Mouse (Mus musculus) intestine, embryonic 14.5 days (tissue): ENCODE measurements around the gene Ifna7. TPM values are rescaled to one million over a fixed set of nuclear protein-coding genes. Genes with fewer than 3 reads are reported as not detected.
"Not testable (repeated sequence)": the region's sequence is repeated elsewhere in the genome, so short reads cannot be mapped to it uniquely, and the experiment has no call there.

Experiments used
- ATAC-seq: fragments of 200-750 bp; cut with Nextera tagmentation; replicated peaks from 2 replicates; pipeline ENCODE4 v1.8.0; 2017; ENCODE audit warnings: low read depth, moderate number of reproducible peaks, moderate TSS enrichment, moderate library complexity; ENCODE audit not compliant: low FRiP score, low TSS enrichment
- DNase-seq: peaks from one replicate; pipeline ENCODE4 v3.0.0-alpha.2; 2018; ENCODE audit warnings: low spot score
- H3K27ac ChIP-seq: fragments of 300-500 bp; sonication (generic); 2 replicates; pipeline ENCODE4 v1.5.1; 2014; ENCODE audit warnings: low read depth, mild to moderate bottlenecking, control low read depth
- H3K27me3 ChIP-seq: fragments of 300-500 bp; sonication (generic); replicated peaks from 2 replicates; pipeline ENCODE4 v1.6.1; 2014; ENCODE audit warnings: low read length, control low read depth; ENCODE audit not compliant: control insufficient read depth, insufficient read depth
- H3K36me3 ChIP-seq: fragments of 300-500 bp; sonication (generic); 2 replicates; pipeline ENCODE4 v1.6.1; 2014; ENCODE audit warnings: low read length, control low read depth; ENCODE audit not compliant: control insufficient read depth, insufficient read depth
- H3K4me1 ChIP-seq: fragments of 300-500 bp; sonication (generic); replicated peaks from 2 replicates; pipeline ENCODE4 v1.6.1; 2014; ENCODE audit warnings: low read length, control low read depth, mixed read lengths; ENCODE audit not compliant: control insufficient read depth, insufficient read depth
- H3K4me2 ChIP-seq: fragments of 300-500 bp; sonication (generic); 2 replicates; pipeline ENCODE4 v1.6.1; 2014; ENCODE audit warnings: low read length
- H3K4me3 ChIP-seq: fragments of 300-500 bp; sonication (generic); 2 replicates; pipeline ENCODE4 v1.5.1; 2014; ENCODE audit warnings: low read depth, low read length, control low read depth, mixed read lengths
- H3K9ac ChIP-seq: fragments of 300-500 bp; sonication (generic); 2 replicates; pipeline ENCODE4 v1.6.1; 2014; ENCODE audit warnings: mild to moderate bottlenecking, low read length
- H3K9me3 ChIP-seq: fragments of 300-500 bp; sonication (generic); 2 replicates; pipeline ENCODE4 v1.6.1; 2016; ENCODE audit warnings: low read length, control low read depth; ENCODE audit not compliant: control insufficient read depth
- WGBS: fragments of 180-500 bp; shearing (Covaris S2); extraction: QIAGEN DNeasy Blood & Tissue Kit; methylation state at CpG from one replicate; pipeline ENCODE4 v1.1.7; 2014; 5-methylcytosine and 5-hydroxymethylcytosine counted together
- polyA plus RNA-seq: library from polyadenylated mRNA; unstranded; fragments of >200 nt; fragmentation: Nextera tagmentation; extraction: Ambion mirVana; gene quantifications from 2 replicates; pipeline ENCODE4 v1.2.1, GENCODE M21; 2014

Ifna7 gene
- polyA plus RNA-seq, 1 experiment from 2014 or later: not detected

GRCm38 (mm10) chr4:88791250-88791649, 24.8 kb upstream of the Ifna7 start, which contains the start of gene Gm13278:
Gene Gm13278, plus strand, starts transcription at chr4:88791550.
- H3K27me3 ChIP-seq, DNase-seq, H3K4me3 ChIP-seq, H3K4me2 ChIP-seq, H3K9ac ChIP-seq, ATAC-seq, H3K9me3 ChIP-seq, H3K27ac ChIP-seq, H3K4me1 ChIP-seq, H3K36me3 ChIP-seq: not testable (repeated sequence)
- no CpG with 5 or more reads among the region's 28 CpGs for WGBS

DNA sequence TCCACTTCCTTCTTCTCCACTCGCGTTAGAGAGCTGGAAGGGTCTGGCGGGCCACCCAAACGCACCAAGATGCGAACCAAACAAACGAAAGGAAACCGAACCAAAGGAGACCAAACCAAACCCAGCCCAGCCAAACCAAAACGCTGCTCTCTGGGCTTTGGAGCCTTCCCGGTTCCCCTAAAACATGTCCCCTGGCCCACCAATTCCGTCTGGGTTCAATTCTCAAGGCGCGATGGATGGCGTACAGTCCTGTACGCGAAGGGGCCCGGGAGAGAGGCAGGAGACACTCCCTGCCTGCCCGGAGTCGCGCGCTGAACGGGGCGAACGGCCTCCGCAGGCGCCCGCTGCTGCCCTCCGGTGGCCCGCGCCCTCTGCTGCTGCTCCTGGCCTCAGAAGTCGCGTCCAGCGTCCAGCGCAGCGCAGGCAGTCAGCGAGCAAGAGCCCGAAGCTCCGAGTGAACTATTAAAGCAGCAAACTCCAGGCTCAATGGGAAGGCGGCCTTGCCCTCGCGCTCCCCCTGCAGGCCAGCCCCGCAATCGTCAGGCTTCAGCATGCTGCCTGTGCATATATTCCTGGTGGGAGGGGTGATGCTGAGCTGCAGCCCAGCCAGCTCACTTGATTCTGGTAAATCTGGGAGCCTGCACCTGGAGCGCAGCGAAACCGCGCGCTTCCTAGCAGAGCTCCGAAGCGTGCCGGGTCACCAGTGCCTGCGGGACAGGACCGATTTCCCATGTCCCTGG, 21.9 kb upstream of the Ifna7 start, which contains the start of gene Gm13275:
TSS of gene Gm13275 (plus strand) at position 552 of the 740 bp plus-strand sequence.
- not testable (repeated sequence) for ATAC-seq, H3K4me1 ChIP-seq, H3K4me3 ChIP-seq, H3K4me2 ChIP-seq, DNase-seq, H3K9ac ChIP-seq, H3K27me3 ChIP-seq, H3K36me3 ChIP-seq, H3K27ac ChIP-seq, H3K9me3 ChIP-seq
- 0% methylated on average over 9 of the region's 52 CpGs for WGBS

DNA sequence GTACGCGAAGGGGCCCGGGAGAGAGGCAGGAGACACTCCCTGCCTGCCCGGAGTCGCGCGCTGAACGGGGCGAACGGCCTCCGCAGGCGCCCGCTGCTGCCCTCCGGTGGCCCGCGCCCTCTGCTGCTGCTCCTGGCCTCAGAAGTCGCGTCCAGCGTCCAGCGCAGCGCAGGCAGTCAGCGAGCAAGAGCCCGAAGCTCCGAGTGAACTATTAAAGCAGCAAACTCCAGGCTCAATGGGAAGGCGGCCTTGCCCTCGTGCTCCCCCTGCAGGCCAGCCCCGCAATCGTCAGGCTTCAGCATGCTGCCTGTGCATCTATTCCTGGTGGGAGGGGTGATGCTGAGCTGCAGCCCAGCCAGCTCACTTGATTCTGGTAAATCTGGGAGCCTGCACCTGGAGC, 18.9 kb upstream of the Ifna7 start, which contains the start of gene Gm13279:
TSS of gene Gm13279 (plus strand) at position 301 of the 400 bp plus-strand sequence.
- not testable (repeated sequence) for H3K36me3 ChIP-seq, H3K27me3 ChIP-seq, H3K4me3 ChIP-seq, H3K4me1 ChIP-seq, DNase-seq, H3K9me3 ChIP-seq, H3K4me2 ChIP-seq, ATAC-seq, H3K9ac ChIP-seq, H3K27ac ChIP-seq
- WGBS: no CpG with 5 or more reads among the region's 28 CpGs

DNA sequence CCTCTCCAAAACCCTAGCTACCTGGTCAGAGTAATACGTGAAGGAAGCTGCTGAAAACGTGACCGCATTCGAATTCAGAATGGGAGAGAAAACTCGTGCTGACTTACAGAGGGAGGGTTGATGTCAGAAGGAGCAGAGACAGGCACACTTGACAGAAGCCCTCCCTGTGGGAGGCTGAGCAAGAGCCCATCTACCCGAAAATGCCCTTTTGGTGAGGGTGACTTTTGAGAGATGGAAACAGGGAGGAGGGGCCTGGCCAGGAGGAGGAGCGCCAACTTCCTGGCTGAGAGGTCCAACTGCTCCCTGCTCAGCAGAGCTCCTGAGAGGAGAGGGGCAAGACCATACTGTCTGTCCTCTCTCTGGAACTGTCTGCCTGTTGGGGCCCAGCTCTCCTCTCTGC, 16.7 kb upstream of the Ifna7 start, which contains the start of gene Gm13285:
TSS of gene Gm13285 (plus strand) at position 301 of the 400 bp plus-strand sequence.
- H3K4me3 ChIP-seq, H3K27me3 ChIP-seq, H3K27ac ChIP-seq, H3K9ac ChIP-seq, H3K9me3 ChIP-seq, DNase-seq, ATAC-seq, H3K36me3 ChIP-seq, H3K4me1 ChIP-seq, H3K4me2 ChIP-seq: not testable (repeated sequence)
- WGBS: 0% methylated on average over 1 of the region's 7 CpGs

- H3K9me3 ChIP-seq, H3K4me3 ChIP-seq, H3K36me3 ChIP-seq, H3K27ac ChIP-seq, H3K27me3 ChIP-seq, ATAC-seq, H3K4me2 ChIP-seq, H3K9ac ChIP-seq, H3K4me1 ChIP-seq, DNase-seq: not testable (repeated sequence)
- WGBS: no CpG with 5 or more reads among the region's 29 CpGs
These were observed 13.1 kb upstream of the Ifna7 start, which contains the start of gene Gm13287 for GRCm38 (mm10) chr4:88802954-88803353. Gene Gm13287, plus strand, starts transcription at chr4:88803254.

DNA sequence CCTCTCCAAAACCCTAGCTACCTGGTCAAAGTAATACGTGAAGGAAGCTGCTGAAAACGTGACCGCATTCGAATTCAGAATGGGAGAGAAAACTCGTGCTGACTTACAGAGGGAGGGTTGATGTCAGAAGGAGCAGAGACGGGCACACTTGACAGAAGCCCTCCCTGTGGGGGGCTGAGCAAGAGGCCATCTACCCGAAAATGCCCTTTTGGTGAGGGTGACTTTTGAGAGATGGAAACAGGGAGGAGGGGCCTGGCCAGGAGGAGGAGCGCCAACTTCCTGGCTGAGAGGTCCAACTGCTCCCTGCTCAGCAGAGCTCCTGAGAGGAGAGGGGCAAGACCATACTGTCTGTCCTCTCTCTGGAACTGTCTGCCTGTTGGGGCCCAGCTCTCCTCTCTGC, 10.8 kb upstream of the Ifna7 start, which contains the start of gene Gm13288:
TSS of gene Gm13288 (plus strand) at position 301 of the 400 bp plus-strand sequence.
- not testable (repeated sequence) for H3K4me2 ChIP-seq, H3K4me1 ChIP-seq, ATAC-seq, H3K36me3 ChIP-seq, H3K9me3 ChIP-seq, H3K27ac ChIP-seq, H3K4me3 ChIP-seq, H3K9ac ChIP-seq, DNase-seq, H3K27me3 ChIP-seq
- no CpG with 5 or more reads among the region's 8 CpGs for WGBS

DNA sequence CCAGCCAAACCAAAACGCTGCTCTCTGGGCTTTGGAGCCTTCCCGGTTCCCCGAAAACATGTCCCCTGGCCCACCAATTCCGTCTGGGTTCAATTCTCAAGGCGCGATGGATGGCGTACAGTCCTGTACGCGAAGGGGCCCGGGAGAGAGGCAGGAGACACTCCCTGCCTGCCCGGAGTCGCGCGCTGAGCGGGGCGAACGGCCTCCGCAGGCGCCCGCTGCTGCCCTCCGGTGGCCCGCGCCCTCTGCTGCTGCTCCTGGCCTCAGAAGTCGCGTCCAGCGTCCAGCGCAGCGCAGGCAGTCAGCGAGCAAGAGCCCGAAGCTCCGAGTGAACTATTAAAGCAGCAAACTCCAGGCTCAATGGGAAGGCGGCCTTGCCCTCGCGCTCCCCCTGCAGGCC, 10.3 kb upstream of the Ifna7 start:
- not testable (repeated sequence) for DNase-seq, H3K9ac ChIP-seq, H3K4me1 ChIP-seq, H3K9me3 ChIP-seq, H3K4me2 ChIP-seq, H3K36me3 ChIP-seq, H3K27ac ChIP-seq, H3K4me3 ChIP-seq, ATAC-seq, H3K27me3 ChIP-seq
- WGBS: 1% methylated on average over 9 of the region's 34 CpGs

DNA sequence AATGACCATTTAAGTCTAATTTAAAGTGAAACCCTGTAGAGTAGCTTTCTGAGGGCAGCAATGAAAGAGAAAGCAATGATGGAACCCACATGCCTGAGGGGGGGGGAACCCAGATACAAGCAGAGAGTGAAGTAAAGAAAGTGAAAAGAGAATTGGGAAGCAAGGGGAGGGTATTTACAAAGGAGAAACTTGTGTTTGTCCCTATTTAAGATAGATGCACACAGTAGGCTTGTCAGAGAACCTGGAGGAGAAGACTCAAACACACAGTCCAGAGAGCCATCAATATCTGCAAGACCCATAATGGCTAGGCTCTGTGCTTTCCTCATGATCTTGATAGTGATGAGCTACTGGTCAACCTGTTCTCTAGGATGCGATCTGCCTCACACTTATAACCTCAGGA, 3.6 kb downstream of the Ifna7 start, which contains the start of gene Ifna11:
TSS of gene Ifna11 (plus strand) at position 301 of the 400 bp plus-strand sequence.
- no peak for DNase-seq
- WGBS: 91% methylated on average over 1 of the region's 1 CpGs
- no peaks in the 10 kb centered on the region for H3K4me1 ChIP-seq

More for the DNA sequence above, 3.6 kb downstream of the Ifna7 start, which contains the start of gene Ifna11:
- Histone ChIP-seq H3K27me3 (no peaks in the 10 kb centered on the region), H3K4me3 (no peak within 1 kb of the TSS), H3K36me3 (no peaks in the 10 kb centered on the region), H3K9ac (no peak within 1 kb of the TSS), H3K4me2 (no peak within 1 kb of the TSS), H3K27ac (no peak within 1 kb of the TSS), H3K9me3 (no peaks in the 10 kb centered on the region)
- no peak for ATAC-seq
